Mouse (Mus musculus): ENCODE data around the gene Mutyh. TPM values are rescaled to one million over a fixed set of nuclear protein-coding genes. Genes with fewer than 3 reads are reported as not detected.

Mutyh gene
- total RNA-seq (2023; ENCODE audit: inconsistent age) = 13.3 to 30.0 TPM (median 20.1 TPM) in 4 replicates

GRCm38 (mm10) chr4:116807197-116808129 lies at the start of gene Mutyh, which contains the start of gene Toe1:
Mutyh (plus strand) TSS chr4:116807723.
Toe1 (minus strand) TSS chr4:116807640.

GRCm38 (mm10) chr4:116821694-116822016 lies 14.1 kb downstream of the Mutyh start, which contains the start of gene Hpdl:
Hpdl (minus strand) TSS chr4:116821707.

Other genes with a start within 250 kb of the Mutyh start
- 15.7 to 21.3 TPM (median 18.8 TPM) in 4 replicates for gene Ccdc17, start 211.1 kb upstream of the Mutyh start, total RNA-seq (2023; ENCODE audit: inconsistent age)
- gene Nasp, start 179.8 kb upstream of the Mutyh start, total RNA-seq (2023; ENCODE audit: inconsistent age) = 60.5 to 64.7 TPM (median 62.3 TPM) in 4 replicates
- gene Akr1a1, start 156.0 kb upstream of the Mutyh start, total RNA-seq (2023; ENCODE audit: inconsistent age) = 185 to 206 TPM (median 194 TPM) in 4 replicates
- gene Prdx1, start 122.2 kb upstream of the Mutyh start, total RNA-seq (2023; ENCODE audit: inconsistent age) = 167 to 174 TPM (median 172 TPM) in 4 replicates
- 4.3 to 6.3 TPM (median 6.0 TPM) in 4 replicates for gene Mmachc, start 99.3 kb upstream of the Mutyh start, total RNA-seq (2023; ENCODE audit: inconsistent age)
- gene Ccdc163, start 99.2 kb upstream of the Mutyh start, total RNA-seq (2023; ENCODE audit: inconsistent age) = 21.9 to 26.4 TPM (median 24.3 TPM) in 4 replicates
- 10.1 to 12.0 TPM (median 11.0 TPM) in 4 replicates for gene Tesk2, start 86.8 kb upstream of the Mutyh start, total RNA-seq (2023; ENCODE audit: inconsistent age)
- gene Toe1, start 83 bp upstream of the Mutyh start, total RNA-seq (2023; ENCODE audit: inconsistent age) = 43.0 to 50.2 TPM (median 44.8 TPM) in 4 replicates
- gene Hpdl, start 14.0 kb downstream of the Mutyh start, total RNA-seq (2023; ENCODE audit: inconsistent age) = not detected in 4 replicates
- not detected in 4 replicates for gene Zswim5, start 69.7 kb downstream of the Mutyh start, total RNA-seq (2023; ENCODE audit: inconsistent age)
- 41.8 to 57.5 TPM (median 55.2 TPM) in 4 replicates for gene Urod, start 186.7 kb downstream of the Mutyh start, total RNA-seq (2023; ENCODE audit: inconsistent age)
- gene Hectd3, start 187.6 kb downstream of the Mutyh start, total RNA-seq (2023; ENCODE audit: inconsistent age) = 39.1 to 52.3 TPM (median 45.1 TPM) in 4 replicates
- gene Eif2b3, start 211.7 kb downstream of the Mutyh start, total RNA-seq (2023; ENCODE audit: inconsistent age) = 26.1 to 30.6 TPM (median 29.1 TPM) in 4 replicates

All from B cell, adult (primary cell).